Mouse (Mus musculus) lung, adult 2 months (tissue): ENCODE data around the gene Nadk2.

ENCODE experiments used
- CTCF ChIP-seq: fragments of 200-500 bp; IDR thresholded peaks from 2 replicates; pipeline ENCODE4 v1.5.1; 2011; ENCODE audit warnings: mild to moderate bottlenecking, low read length, control low read depth; ENCODE audit not compliant: insufficient read depth
- POLR2A ChIP-seq: fragments of 200-500 bp; IDR thresholded peaks from 2 replicates; pipeline ENCODE4 v1.6.1; 2011; ENCODE audit warnings: low read depth, mild to moderate bottlenecking, control low read depth, low read length, borderline replicate concordance; ENCODE audit errors: extremely low read depth

GRCm38 (mm10) chr15:9110526-9111347 lies 39.7 kb downstream of the Nadk2 start:
- TF ChIP-seq POLR2A (no peak), CTCF (no peak)
